Mouse (Mus musculus): ENCODE data around the gene Tada1.
A peak's percentile ranks its signal among the peaks of the same experiment; 100 is the strongest.

Tada1 gene

GRCm38 (mm10) chr1:166379013-166379629, at the start of gene Tada1:
TSS of gene Tada1 (plus strand) at chr1:166379097.
- peak; percentile 86 to 98 for DNase-seq (ENCODE audit: low spot score in 2 of 2)

- DNase-seq (ENCODE audit: low spot score in 2 of 2): no peak
Measured at GRCm38 (mm10) chr1:166330752-166331151, 48.1 kb upstream of the Tada1 start.

GRCm38 (mm10) chr1:166339110-166339509, 39.8 kb upstream of the Tada1 start:
- no peak for DNase-seq (ENCODE audit: low spot score in 2 of 2)

GRCm38 (mm10) chr1:166342060-166342459, 36.8 kb upstream of the Tada1 start:
- DNase-seq (ENCODE audit: low spot score in 2 of 2): no peak

GRCm38 (mm10) chr1:166342539-166342938, 36.4 kb upstream of the Tada1 start:
- DNase-seq (ENCODE audit: low spot score in 2 of 2): no peak

GRCm38 (mm10) chr1:166343586-166343985, 35.3 kb upstream of the Tada1 start:
- DNase-seq (ENCODE audit: low spot score in 2 of 2): no peak

- no peak for DNase-seq (ENCODE audit: low spot score in 2 of 2)
Measured at GRCm38 (mm10) chr1:166344300-166345077, 34.4 kb upstream of the Tada1 start.

- no peak for DNase-seq (ENCODE audit: low spot score in 2 of 2)
Measured at GRCm38 (mm10) chr1:166345602-166346001, 33.3 kb upstream of the Tada1 start.

- DNase-seq (ENCODE audit: low spot score in 2 of 2): no peak
Measured at GRCm38 (mm10) chr1:166346906-166347305, 32.0 kb upstream of the Tada1 start.

GRCm38 (mm10) chr1:166349341-166349740, 29.6 kb upstream of the Tada1 start:
- DNase-seq (ENCODE audit: low spot score in 2 of 2): no peak

- DNase-seq (ENCODE audit: low spot score in 2 of 2): no peak
Measured at GRCm38 (mm10) chr1:166349751-166350150, 29.1 kb upstream of the Tada1 start.

- peak; percentile 90 to 93 for DNase-seq (ENCODE audit: low spot score in 2 of 2)
Measured at GRCm38 (mm10) chr1:166360157-166360855, 18.6 kb upstream of the Tada1 start.

- no peak for DNase-seq (ENCODE audit: low spot score in 2 of 2)
Measured at GRCm38 (mm10) chr1:166360896-166361295, 18.0 kb upstream of the Tada1 start.

- no peak for DNase-seq (ENCODE audit: low spot score in 2 of 2)
Measured at GRCm38 (mm10) chr1:166361842-166362241, 17.1 kb upstream of the Tada1 start.

GRCm38 (mm10) chr1:166362659-166363058, 16.2 kb upstream of the Tada1 start:
- DNase-seq (ENCODE audit: low spot score in 2 of 2): no peak

- no peak for DNase-seq (ENCODE audit: low spot score in 2 of 2)
Measured at GRCm38 (mm10) chr1:166363122-166363521, 15.8 kb upstream of the Tada1 start.

GRCm38 (mm10) chr1:166377171-166377570, 1.7 kb upstream of the Tada1 start:
- DNase-seq (ENCODE audit: low spot score in 2 of 2): no peak

- DNase-seq (ENCODE audit: low spot score in 2 of 2): no peak
Measured at GRCm38 (mm10) chr1:166378431-166379012, 375 bp upstream of the Tada1 start.

- DNase-seq (ENCODE audit: low spot score in 2 of 2): peak; percentile 42 to 48
Measured at GRCm38 (mm10) chr1:166379630-166380231, 834 bp downstream of the Tada1 start.

- no peak for DNase-seq (ENCODE audit: low spot score in 2 of 2)
Measured at GRCm38 (mm10) chr1:166381336-166381735, 2.4 kb downstream of the Tada1 start.

- DNase-seq (ENCODE audit: low spot score in 2 of 2): no peak
Measured at GRCm38 (mm10) chr1:166381821-166382220, 2.9 kb downstream of the Tada1 start.

- no peak for DNase-seq (ENCODE audit: low spot score in 2 of 2)
Measured at GRCm38 (mm10) chr1:166382626-166383025, 3.7 kb downstream of the Tada1 start.
